Mouse (Mus musculus): ENCODE results near the gene Col6a3.

DNA sequence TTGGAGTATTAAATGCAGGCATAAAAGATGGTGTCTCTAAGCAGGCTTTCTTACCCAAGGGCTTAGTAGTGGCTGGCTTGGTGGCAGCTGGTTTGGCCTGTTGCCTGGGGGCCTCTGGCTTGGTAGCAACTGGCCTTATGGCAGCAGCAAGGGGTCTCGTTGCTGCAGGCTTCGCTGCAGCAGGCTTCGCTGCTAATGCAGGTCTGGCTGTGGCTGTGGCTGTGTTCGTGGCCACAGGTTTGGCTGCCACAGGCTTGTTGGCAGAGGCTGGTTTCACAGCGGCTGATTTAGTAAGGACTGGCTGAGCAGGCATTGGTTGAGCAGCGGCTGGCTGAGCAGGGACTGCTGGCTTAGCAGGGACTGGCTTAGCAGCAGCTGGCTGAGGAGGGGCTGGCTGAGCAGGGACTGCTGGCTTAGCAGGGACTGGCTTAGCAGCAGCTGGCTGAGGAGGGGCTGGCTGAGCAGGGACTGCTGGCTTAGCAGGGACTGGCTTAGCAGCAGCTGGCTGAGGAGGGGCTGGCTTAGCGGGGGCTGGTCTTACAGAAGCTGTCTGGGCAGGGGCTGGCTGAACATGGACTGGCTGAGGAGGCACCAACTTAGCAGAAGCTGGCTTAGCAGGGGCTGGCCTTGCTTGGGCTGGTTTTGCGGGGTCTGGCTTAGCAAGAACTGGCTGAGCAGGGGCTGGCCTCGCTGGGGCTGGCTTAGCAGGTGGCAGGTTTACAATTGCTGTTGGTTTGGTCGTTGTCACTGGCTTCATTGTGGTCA lies 68.1 kb downstream of the Col6a3 start:
- TF ChIP-seq CTCF (conservative IDR thresholded peaks at IDR 0.05; ENCODE audit: low read length) (no peak), NANOG (IDR thresholded peaks at IDR 0.05; ENCODE audit: borderline replicate concordance, low read length) (no peak), POU5F1 (IDR thresholded peaks at IDR 0.05; ENCODE audit: borderline replicate concordance, low read length) (no peak)

All from E14TG2a.4 (cell line).